Mouse (Mus musculus): ENCODE measurements around the gene Igfbp4. TPM values are rescaled to one million over a fixed set of nuclear protein-coding genes. Genes with fewer than 3 reads are reported as not detected.

The Igfbp4 gene
- polyA plus RNA-seq (2017; shearing (Covaris generic)), result 10 to 100 TPM in 2 of 3 experiments, under 1 TPM in 1; 0.09 to 20.6 (median 14.8) TPM

DNA sequence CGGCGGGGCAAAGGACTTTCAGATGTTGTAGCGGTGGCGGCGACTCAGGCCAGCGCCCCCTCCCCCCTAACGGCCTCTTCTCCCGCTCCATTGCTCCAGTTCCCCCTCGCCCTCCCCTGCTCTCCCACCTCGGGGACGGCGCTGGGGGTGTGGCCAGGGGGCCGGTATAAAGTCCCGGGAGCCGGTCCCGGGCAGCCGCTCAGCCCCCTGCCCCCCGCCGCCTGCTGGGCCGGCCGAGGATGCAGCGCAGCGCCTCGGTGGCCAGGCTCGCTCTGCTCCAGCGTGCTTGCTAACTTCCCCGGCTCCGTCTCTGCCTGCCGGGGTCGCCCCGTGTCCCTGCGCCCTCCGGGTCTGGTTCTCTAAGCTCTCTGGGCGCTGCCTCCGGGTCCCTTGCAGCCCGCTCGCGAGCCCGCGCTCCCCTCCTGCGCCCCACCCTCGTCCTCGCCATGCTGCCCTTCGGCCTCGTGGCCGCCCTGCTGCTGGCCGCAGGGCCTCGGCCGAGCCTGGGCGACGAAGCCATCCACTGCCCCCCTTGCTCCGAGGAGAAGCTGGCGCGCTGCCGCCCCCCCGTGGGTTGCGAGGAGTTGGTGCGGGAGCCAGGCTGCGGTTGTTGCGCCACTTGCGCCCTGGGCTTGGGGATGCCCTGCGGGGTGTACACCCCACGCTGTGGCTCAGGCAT, at the start of gene Igfbp4:
TSS of gene Igfbp4 (plus strand) at position 194 of the 679 bp plus-strand sequence.
- no peak for ATAC-seq

DNA sequence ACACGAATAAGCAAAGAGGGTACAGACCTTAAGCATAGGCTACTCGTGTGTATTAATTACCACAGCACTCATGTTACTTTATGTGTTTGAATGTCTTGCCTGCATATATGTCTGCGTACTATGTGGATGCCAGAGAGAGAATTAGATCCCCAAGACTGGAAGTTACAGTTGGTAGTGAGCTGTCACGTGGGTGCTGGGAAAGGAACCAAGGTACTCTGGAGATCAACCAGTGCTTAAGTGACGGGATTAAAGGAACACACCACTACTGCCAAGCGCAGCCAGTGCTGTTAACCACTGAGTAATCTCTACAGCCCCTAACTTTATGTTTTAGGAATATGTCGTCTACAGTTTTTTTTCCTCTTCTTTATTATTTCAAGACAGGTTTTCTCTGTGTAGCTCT, 45.1 kb upstream of the Igfbp4 start:
- no peak for ATAC-seq

GRCm38 (mm10) chr11:98997659-98998058, 43.4 kb upstream of the Igfbp4 start:
- ATAC-seq, result no peak

DNA sequence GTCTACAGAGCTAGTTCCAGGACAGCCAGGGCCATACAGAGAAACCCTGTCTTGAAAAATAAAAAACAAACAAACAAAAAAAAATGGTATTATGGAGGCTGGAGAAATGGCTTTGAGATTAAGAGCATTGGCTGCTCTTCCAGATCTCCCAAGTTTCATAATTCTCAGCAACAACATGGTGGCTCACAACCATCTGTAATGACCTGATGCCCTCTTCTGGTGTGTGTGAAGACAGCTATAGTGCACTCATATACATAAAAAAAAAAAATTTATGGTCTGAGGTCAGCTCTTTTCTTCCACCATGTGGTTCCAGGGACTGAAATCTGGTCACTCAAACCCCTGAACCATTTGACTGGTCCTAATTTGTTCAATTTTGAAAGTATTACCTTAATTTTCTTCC, 42.3 kb upstream of the Igfbp4 start:
- no peak for ATAC-seq

GRCm38 (mm10) chr11:98999243-98999642, 41.8 kb upstream of the Igfbp4 start:
- no peak for ATAC-seq

DNA sequence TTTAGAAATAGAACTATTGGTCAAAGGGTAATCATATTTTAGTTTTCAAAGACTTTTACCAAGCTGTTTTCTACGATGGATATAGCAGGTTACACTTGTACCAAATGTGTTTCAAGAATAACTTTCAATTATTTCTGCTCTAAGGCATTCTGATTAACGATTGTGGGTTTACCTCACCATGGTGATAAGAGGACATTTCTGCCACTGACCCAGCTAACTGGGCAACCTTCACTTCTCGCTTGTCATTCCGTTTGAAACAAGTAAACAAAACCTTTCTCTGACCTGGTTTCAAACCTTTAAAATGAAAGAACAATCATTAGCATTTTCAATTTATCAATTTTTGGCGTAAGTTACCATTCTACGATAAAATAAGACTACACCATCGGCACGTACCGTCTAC, 34.3 kb upstream of the Igfbp4 start:
- ATAC-seq, result no peak

DNA sequence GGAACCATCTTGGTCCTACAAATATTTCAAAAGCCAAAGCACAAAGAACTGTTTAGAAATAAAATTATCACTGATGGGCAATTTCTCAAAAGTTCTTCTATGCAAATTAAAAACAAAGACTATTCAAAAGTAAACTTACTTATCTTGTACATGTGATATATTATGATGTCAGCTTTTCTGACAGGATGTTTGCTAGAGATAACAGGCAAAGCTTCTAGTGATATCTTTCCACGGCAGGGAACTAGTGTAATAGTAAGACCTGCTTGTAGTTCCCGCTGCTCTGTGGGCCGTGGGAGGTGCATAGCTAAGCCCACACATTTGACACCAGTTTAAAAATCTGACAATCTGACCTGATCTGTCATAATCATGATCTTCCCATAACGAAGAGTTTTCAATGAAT, 30.9 kb upstream of the Igfbp4 start:
- ATAC-seq, result peak; percentile 52

- ATAC-seq, result no peak
Measured at GRCm38 (mm10) chr11:99010706-99011105, 30.3 kb upstream of the Igfbp4 start.

DNA sequence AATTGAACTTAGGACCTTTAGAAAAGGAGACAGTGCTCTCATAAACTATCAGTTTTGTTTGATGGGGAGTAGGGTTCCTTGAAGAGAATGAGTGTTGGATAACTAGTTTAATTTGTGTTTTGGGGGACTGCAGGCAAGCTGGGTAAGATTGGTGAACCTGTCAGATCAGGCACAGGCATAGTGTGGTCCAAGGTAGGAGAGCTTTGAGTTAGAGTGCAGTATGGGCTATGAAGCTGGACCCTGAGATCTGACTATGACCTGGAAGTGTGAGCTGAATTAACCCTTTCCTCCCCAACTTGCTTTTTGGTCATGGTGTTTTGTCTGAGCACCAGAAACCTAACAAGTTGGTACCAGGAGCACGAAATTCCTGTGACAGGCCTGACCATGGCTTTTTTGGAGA, 27.2 kb upstream of the Igfbp4 start:
- no peak for ATAC-seq

DNA sequence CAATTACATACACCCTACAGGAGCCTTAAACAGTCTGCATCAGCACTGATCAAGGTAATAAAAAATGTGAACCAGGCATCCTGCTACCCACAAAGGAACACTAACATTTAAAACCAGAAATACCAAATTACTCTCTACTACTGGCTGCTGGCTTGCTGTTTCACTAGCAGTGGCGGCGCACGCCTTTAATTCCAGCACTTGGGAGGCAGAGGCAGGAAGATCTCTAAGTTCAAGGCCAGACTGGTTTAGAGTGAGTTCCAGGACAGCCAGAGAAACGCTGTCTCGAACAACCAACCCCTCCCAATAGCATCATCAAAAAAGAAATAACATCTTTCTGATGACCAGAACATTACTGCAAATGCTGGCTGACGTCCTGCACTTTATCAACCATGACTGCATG, 21.2 kb upstream of the Igfbp4 start:
- ATAC-seq, result no peak

DNA sequence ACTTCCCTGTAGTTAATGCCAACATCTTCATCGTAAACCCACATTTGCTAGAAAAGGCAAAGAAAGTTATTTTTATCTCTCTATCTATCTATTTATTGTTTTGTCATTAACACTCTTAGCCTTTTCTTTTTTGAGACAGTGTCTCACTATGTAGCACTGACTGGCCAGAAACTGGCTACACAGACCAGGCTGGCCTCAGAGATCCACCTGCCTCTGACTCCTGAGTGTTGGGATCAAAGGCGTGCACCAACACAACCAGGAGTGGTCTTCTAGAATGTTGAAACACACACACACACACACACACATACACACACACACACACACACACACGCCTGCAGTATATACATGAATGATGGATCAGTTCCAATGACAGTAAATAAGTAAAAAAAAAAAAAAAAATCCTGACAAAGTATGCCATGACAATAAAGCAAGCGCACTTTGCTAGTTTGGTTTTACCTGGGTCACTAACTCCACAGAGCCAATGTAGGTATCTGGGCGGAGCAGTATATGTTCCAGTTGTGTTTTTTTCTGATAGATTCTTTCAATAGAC, 18.6 kb upstream of the Igfbp4 start:
- ATAC-seq, result no peak

GRCm38 (mm10) chr11:99023094-99023493, 17.9 kb upstream of the Igfbp4 start:
- ATAC-seq, result no peak

GRCm38 (mm10) chr11:99023500-99024467, 17.3 kb upstream of the Igfbp4 start, which contains the start of gene Top2a:
TSS of gene Top2a (minus strand) at chr11:99024189.
- ATAC-seq, result peak; percentile 95

DNA sequence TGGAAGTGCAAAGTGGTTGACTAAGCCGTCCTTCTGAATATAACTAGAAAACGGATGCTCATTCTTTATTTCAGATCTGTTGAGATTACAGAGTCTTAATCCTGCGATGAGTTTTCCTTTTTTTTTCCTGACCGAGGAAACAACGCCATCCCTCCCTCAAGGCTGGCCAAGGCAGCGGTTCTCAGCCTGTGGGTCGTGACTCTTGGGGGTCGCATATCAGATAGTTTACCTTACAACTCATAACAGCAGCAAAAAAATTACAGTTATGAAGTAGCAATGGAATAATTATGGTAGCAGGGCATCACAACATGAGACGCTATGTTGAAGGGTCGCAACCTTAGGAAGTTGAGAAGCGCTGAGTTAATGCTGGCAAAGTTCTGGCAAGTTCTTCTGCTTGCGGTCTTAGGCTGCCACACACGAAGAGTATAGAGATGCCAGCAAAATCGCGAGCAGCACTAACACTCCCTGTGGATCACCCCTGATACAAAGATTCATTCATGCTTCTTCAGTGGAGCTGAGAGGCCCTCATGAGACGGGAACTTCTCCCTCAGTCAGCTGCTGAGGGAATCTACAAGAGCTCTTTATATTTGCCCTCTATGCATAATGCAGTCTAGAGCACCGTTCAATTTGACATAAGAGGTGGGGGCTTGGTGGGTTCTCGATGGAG, 16.4 kb upstream of the Igfbp4 start:
- no peak for ATAC-seq

DNA sequence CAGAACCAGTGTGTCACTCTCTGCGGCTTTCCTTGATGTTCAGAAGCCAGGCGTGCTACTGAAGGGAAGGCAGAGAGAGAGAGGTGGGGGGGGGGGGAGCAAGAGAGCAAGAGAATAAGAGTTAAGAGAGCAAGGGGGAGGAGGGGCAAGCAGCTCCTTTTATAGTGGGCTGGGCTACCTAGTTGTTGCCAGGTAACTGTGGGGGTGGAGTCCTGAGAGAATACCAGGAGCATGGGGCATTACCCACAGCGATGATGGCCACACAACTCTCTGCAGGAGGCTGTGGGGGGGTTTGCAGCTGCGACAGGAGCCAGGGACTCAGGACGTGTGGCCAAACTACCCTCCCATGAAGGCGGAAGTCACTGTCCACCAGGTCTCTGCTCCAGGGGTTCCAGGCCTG, 15.2 kb upstream of the Igfbp4 start:
- ATAC-seq, result no peak

GRCm38 (mm10) chr11:99026899-99027440, 14.1 kb upstream of the Igfbp4 start:
- ATAC-seq, result no peak

DNA sequence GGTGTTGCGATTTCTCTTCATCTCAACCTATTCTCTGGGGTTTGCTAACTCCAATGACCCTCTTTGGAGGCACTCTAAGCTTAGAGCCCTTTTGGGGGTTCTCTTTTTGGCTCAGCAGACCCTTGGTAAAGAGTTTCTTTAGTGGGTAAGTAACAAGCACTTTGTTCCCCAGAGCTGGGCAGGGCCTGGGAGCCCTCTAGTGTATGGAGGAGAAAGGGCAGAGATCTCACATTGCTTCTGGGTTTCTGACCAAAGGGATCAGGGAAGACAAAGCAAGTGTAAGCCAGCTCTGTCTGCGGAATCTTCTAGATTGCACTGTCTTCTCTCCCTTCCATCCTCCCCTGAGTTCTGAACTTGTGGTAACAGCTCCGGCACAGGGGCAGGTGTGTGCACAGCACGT, 5.7 kb upstream of the Igfbp4 start:
- ATAC-seq, result no peak

- no peak for ATAC-seq
Measured at GRCm38 (mm10) chr11:99036254-99036653, 4.8 kb upstream of the Igfbp4 start.

GRCm38 (mm10) chr11:99039782-99040181, 1.3 kb upstream of the Igfbp4 start:
- peak; percentile 77 for ATAC-seq

DNA sequence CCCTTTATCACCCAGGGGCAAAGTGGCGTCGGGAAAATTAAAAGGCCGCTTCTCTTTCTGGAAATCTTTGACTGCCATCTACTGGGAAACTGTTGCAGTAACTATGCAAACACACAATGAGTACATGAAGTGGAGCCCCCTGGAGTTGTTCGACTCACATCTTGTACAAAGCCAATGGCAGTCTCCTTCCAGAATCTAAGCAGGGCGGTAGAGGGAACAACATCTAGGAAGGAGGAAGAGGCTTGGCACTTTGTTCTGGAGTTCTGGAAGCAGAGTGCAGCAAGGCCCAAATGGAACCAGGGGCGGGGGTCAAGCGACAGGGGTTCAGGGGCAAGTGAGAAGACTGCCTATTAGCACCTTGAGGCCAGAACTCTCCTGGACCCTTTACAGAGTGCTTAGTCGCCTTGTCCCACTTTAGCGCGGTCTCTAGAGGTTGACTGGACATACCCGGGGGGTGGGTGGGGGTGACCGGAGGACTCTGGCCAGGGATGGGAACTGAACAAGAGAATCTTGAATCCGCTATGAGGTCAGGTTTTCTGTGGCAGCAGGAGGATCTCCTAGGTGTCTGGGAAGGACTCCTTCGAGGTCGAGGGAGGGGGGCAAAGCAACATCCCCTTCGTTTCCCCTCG, 584 bp upstream of the Igfbp4 start:
- no peak for ATAC-seq

GRCm38 (mm10) chr11:99041841-99042780, 1.1 kb downstream of the Igfbp4 start:
- no peak for ATAC-seq
